Mouse (Mus musculus) C2C12 (cell line): ENCODE measurements around the gene Adam12. TPM values are rescaled to one million over a fixed set of nuclear protein-coding genes. Genes with fewer than 3 reads are reported as not detected.

Experiments used
- H3K27me3 ChIP-seq: one replicate; pipeline ENCODE4 v1.6.1; 2011; ENCODE audit not compliant: control insufficient read depth, insufficient read depth, insufficient read length
- H3K36me3 ChIP-seq: one replicate; pipeline ENCODE4 v1.6.1; 2011; ENCODE audit not compliant: control insufficient read depth, insufficient read depth
- H3K4me3 ChIP-seq: one replicate; pipeline ENCODE4 v1.5.1; 2011; ENCODE audit warnings: mild to moderate bottlenecking, control low read depth; ENCODE audit not compliant: poor library complexity, insufficient read depth, severe bottlenecking
- H3K79me2 ChIP-seq: one replicate; pipeline ENCODE4 v1.6.1; 2011; ENCODE audit not compliant: control insufficient read depth, insufficient read depth
- H3K79me3 ChIP-seq: one replicate; pipeline ENCODE4 v1.6.1; 2011; ENCODE audit warnings: low read depth, control low read depth
- H3ac ChIP-seq: one replicate; pipeline ENCODE3; 2011; ENCODE audit warnings: low read depth; ENCODE audit not compliant: control insufficient read depth, insufficient read length
- CEBPB ChIP-seq: IDR thresholded peaks from one replicate; pipeline ENCODE4 v1.6.1; 2011; ENCODE audit warnings: low read depth, mild to moderate bottlenecking, control low read depth, moderate library complexity
- CTCF ChIP-seq: IDR thresholded peaks from one replicate; pipeline ENCODE4 v1.5.1; 2011; ENCODE audit not compliant: control insufficient read depth, insufficient read depth, insufficient read length
- FOSL1 ChIP-seq: IDR thresholded peaks from one replicate; pipeline ENCODE4 v1.8.0; 2011; ENCODE audit warnings: mild to moderate bottlenecking, low read length; ENCODE audit not compliant: poor library complexity, insufficient read depth, severe bottlenecking
- MAX ChIP-seq: IDR thresholded peaks from one replicate; pipeline ENCODE4 v1.6.1; 2011; ENCODE audit warnings: mild to moderate bottlenecking, control low read depth
- MYOD1 ChIP-seq: IDR thresholded peaks from one replicate; pipeline ENCODE4 v1.6.1; 2011; ENCODE audit warnings: low read depth; ENCODE audit not compliant: control insufficient read depth, insufficient read length
- MYOG ChIP-seq: IDR thresholded peaks from one replicate; pipeline ENCODE4 v1.6.1; 2011; ENCODE audit not compliant: control insufficient read depth, insufficient read length; ENCODE audit errors: extremely low read depth
- USF1 ChIP-seq: IDR thresholded peaks from one replicate; pipeline ENCODE4 v1.6.1; 2011; ENCODE audit warnings: low read depth, mild to moderate bottlenecking, control low read depth, moderate library complexity
- microRNA-seq: library from miRNA; unstranded; fragments of <30 nt; microRNA quantifications from one replicate; pipeline ENCODE4, GENCODE M21; 2019; ENCODE audit warnings: borderline microRNAs expressed
- polyA plus RNA-seq: library from polyadenylated mRNA; unstranded; fragments of >200 nt; fragmentation: generic; extraction: Trizol; gene quantifications from one replicate; pipeline ENCODE4 v1.2.1, GENCODE M21; 2012; ENCODE audit warnings: missing spikeins

Gene Adam12
- polyA plus RNA-seq, 1 experiment = 14.7 TPM

- TF ChIP-seq MAX = no peak
- TF ChIP-seq MYOD1 = no peak
- TF ChIP-seq CEBPB = no peak
- TF ChIP-seq CTCF = no peak
- TF ChIP-seq FOSL1 = no peak
- TF ChIP-seq MYOG = no peak
- TF ChIP-seq USF1 = no peak
- Histone ChIP-seq H3K79me2 (no peaks in the 10 kb centered on the region), H3K27me3 (no peaks in the 10 kb centered on the region), H3K36me3 (no peaks in the 10 kb centered on the region), H3K4me3 (no peak overlapping the region), H3K79me3 (no peaks in the 10 kb centered on the region), H3ac (no peak overlapping the region)
Observed at GRCm38 (mm10) chr7:133848180-133848579, 383.8 kb downstream of the Adam12 start.

- Histone ChIP-seq H3K79me2 (no peaks in the 10 kb centered on the region), H3K4me3 (no peak overlapping the region), H3K36me3 (no peaks in the 10 kb centered on the region)
Observed at GRCm38 (mm10) chr7:133847175-133847574, 384.8 kb downstream of the Adam12 start.

GRCm38 (mm10) chr7:133842079-133842478 lies 389.9 kb downstream of the Adam12 start:
- Histone ChIP-seq H3ac (no peak overlapping the region), H3K79me3 (no peaks in the 10 kb centered on the region)
- TF ChIP-seq MYOG = no peak
- TF ChIP-seq USF1 = no peak

More at GRCm38 (mm10) chr7:133847175-133847574, 384.8 kb downstream of the Adam12 start:
- Histone ChIP-seq H3ac (no peak overlapping the region), H3K27me3 (no peaks in the 10 kb centered on the region), H3K79me3 (no peaks in the 10 kb centered on the region)
- no peak for TF ChIP-seq USF1
- TF ChIP-seq MAX = no peak
- TF ChIP-seq MYOG = no peak
- TF ChIP-seq CTCF = no peak
- no peak for TF ChIP-seq CEBPB
- no peak for TF ChIP-seq FOSL1
- TF ChIP-seq MYOD1 = no peak

GRCm38 (mm10) chr7:133839546-133839945 lies 392.4 kb downstream of the Adam12 start:
- H3ac ChIP-seq = no peak overlapping the region
- peaks cover 10% of the 10 kb centered on the region for H3K27me3 ChIP-seq
- no peaks in the 10 kb centered on the region for H3K79me2 ChIP-seq
- H3K36me3 ChIP-seq = no peaks in the 10 kb centered on the region
- no peak overlapping the region for H3K4me3 ChIP-seq
- TF ChIP-seq MYOG = no peak
- TF ChIP-seq CEBPB = no peak
- no peak for TF ChIP-seq MAX
- TF ChIP-seq FOSL1 = no peak
- TF ChIP-seq USF1 = no peak
- TF ChIP-seq CTCF = no peak
- TF ChIP-seq MYOD1 = no peak
- H3K79me3 ChIP-seq = no peaks in the 10 kb centered on the region

More at GRCm38 (mm10) chr7:133842079-133842478, 389.9 kb downstream of the Adam12 start:
- H3K36me3 ChIP-seq = no peaks in the 10 kb centered on the region
- no peak overlapping the region for H3K4me3 ChIP-seq
- H3K79me2 ChIP-seq = no peaks in the 10 kb centered on the region
- peaks cover 10% of the 10 kb centered on the region for H3K27me3 ChIP-seq

Small RNAs within 50 kb of the gene (microRNA-seq; reads per million reads assigned to microRNA genes)
- gene Gm23631 = not detected

Other genes with a start within 250 kb of the Adam12 start
- gene D7Ertd443e, start 153.5 kb upstream of the Adam12 start, polyA plus RNA-seq = 0.01 TPM